Mouse (Mus musculus): Measurements from ENCODE around the gene Olfr467. TPM values are rescaled to one million over a fixed set of nuclear protein-coding genes. Genes with fewer than 3 reads are reported as not detected.
"Not testable (repeated sequence)": the region's sequence is repeated elsewhere in the genome, so short reads cannot be mapped to it uniquely, and the experiment has no call there.

Gene Olfr467
- polyA plus RNA-seq, 1 experiment from 2014 or later = not detected

- not testable (repeated sequence) for H3K9me3 ChIP-seq (replicated peaks; ENCODE audit: control insufficient read depth, low read length); H3K27ac ChIP-seq (ENCODE audit: low read length); H3K4me3 ChIP-seq (ENCODE audit: low read length); H3K4me1 ChIP-seq (ENCODE audit: control insufficient read depth, insufficient read depth, low read length); ATAC-seq (replicated peaks; ENCODE audit: extremely low read depth, insufficient read depth, low FRiP score); H3K27me3 ChIP-seq (ENCODE audit: control insufficient read depth, insufficient read depth, low read length); H3K4me2 ChIP-seq (ENCODE audit: low read depth, low read length); H3K36me3 ChIP-seq (ENCODE audit: control insufficient read depth, insufficient read depth); H3K9ac ChIP-seq (ENCODE audit: low read length)
- WGBS = 57% methylated on average over 2 of the region's 2 CpGs
These were observed 11.8 kb downstream of the Olfr467 start for GRCm38 (mm10) chr7:107823867-107824266.

- not testable (repeated sequence) for H3K9me3 ChIP-seq (replicated peaks; ENCODE audit: control insufficient read depth, low read length); H3K9ac ChIP-seq (ENCODE audit: low read length); ATAC-seq (replicated peaks; ENCODE audit: extremely low read depth, insufficient read depth, low FRiP score); H3K4me1 ChIP-seq (ENCODE audit: control insufficient read depth, insufficient read depth, low read length); H3K27ac ChIP-seq (ENCODE audit: low read length); H3K4me2 ChIP-seq (ENCODE audit: low read depth, low read length); H3K4me3 ChIP-seq (ENCODE audit: low read length); H3K27me3 ChIP-seq (ENCODE audit: control insufficient read depth, insufficient read depth, low read length); H3K36me3 ChIP-seq (ENCODE audit: control insufficient read depth, insufficient read depth)
These were observed 13.4 kb downstream of the Olfr467 start, which contains the start of gene Olfr469 for GRCm38 (mm10) chr7:107825441-107825840. Gene Olfr469 (minus strand): TSS chr7:107825541.

- WGBS = 58% methylated on average over 1 of the region's 1 CpGs
These were observed 29.7 kb downstream of the Olfr467 start for GRCm38 (mm10) chr7:107841719-107842118.

GRCm38 (mm10) chr7:107847390-107847789, 35.3 kb downstream of the Olfr467 start, which contains the start of gene Olfr470:
Gene Olfr470 (minus strand): TSS chr7:107847490.
- not testable (repeated sequence) for H3K9me3 ChIP-seq (replicated peaks; ENCODE audit: control insufficient read depth, low read length); H3K4me2 ChIP-seq (ENCODE audit: low read depth, low read length); H3K9ac ChIP-seq (ENCODE audit: low read length); H3K4me1 ChIP-seq (ENCODE audit: control insufficient read depth, insufficient read depth, low read length); H3K4me3 ChIP-seq (ENCODE audit: low read length); ATAC-seq (replicated peaks; ENCODE audit: extremely low read depth, insufficient read depth, low FRiP score); H3K36me3 ChIP-seq (ENCODE audit: control insufficient read depth, insufficient read depth); H3K27ac ChIP-seq (ENCODE audit: low read length); H3K27me3 ChIP-seq (ENCODE audit: control insufficient read depth, insufficient read depth, low read length)
- 60% methylated on average over 1 of the region's 1 CpGs for WGBS

More at GRCm38 (mm10) chr7:107841719-107842118, 29.7 kb downstream of the Olfr467 start:
- Histone ChIP-seq H3K9me3 (replicated peaks; ENCODE audit: control insufficient read depth, low read length) (no peaks in the 10 kb centered on the region), H3K4me3 (ENCODE audit: low read length) (no peak overlapping the region), H3K27me3 (ENCODE audit: control insufficient read depth, insufficient read depth, low read length) (no peaks in the 10 kb centered on the region), H3K4me1 (ENCODE audit: control insufficient read depth, insufficient read depth, low read length) (no peaks in the 10 kb centered on the region), H3K4me2 (ENCODE audit: low read depth, low read length) (no peak overlapping the region), H3K36me3 (ENCODE audit: control insufficient read depth, insufficient read depth) (no peaks in the 10 kb centered on the region), H3K27ac (ENCODE audit: low read length) (no peak overlapping the region), H3K9ac (ENCODE audit: low read length) (no peak overlapping the region)
- no peak for ATAC-seq (replicated peaks; ENCODE audit: extremely low read depth, insufficient read depth, low FRiP score)

Other genes starting within 250 kb of the Olfr467 start
- 6.6 and 7.5 TPM in 2 replicates for gene Olfml1, start 244.8 kb upstream of the Olfr467 start, polyA plus RNA-seq (2015; fragmentation: Nextera tagmentation; extraction: Ambion mirVana)
- 5.6 and 5.9 TPM in 2 replicates for gene Ppfibp2, start 217.1 kb upstream of the Olfr467 start, polyA plus RNA-seq (2015; fragmentation: Nextera tagmentation; extraction: Ambion mirVana)
- not detected in 2 replicates for gene 5330417H12Rik, start 187.1 kb upstream of the Olfr467 start, polyA plus RNA-seq (2015; fragmentation: Nextera tagmentation; extraction: Ambion mirVana)
- 0.80 and 0.87 TPM in 2 replicates for gene Cyb5r2, start 54.2 kb upstream of the Olfr467 start, polyA plus RNA-seq (2015; fragmentation: Nextera tagmentation; extraction: Ambion mirVana)
- not detected in 2 replicates for gene Ovch2, start 11.1 kb upstream of the Olfr467 start, polyA plus RNA-seq (2015; fragmentation: Nextera tagmentation; extraction: Ambion mirVana)
- not detected in 2 replicates for gene Olfr469, start 13.3 kb downstream of the Olfr467 start, polyA plus RNA-seq (2015; fragmentation: Nextera tagmentation; extraction: Ambion mirVana)
- gene Olfr470, start 35.2 kb downstream of the Olfr467 start, polyA plus RNA-seq (2015; fragmentation: Nextera tagmentation; extraction: Ambion mirVana) = not detected in 2 replicates
- gene Olfr472, start 85.6 kb downstream of the Olfr467 start, polyA plus RNA-seq (2015; fragmentation: Nextera tagmentation; extraction: Ambion mirVana) = not detected in 2 replicates
- not detected in 2 replicates for gene Olfr473, start 118.2 kb downstream of the Olfr467 start, polyA plus RNA-seq (2015; fragmentation: Nextera tagmentation; extraction: Ambion mirVana)
- gene Olfr474, start 142.4 kb downstream of the Olfr467 start, polyA plus RNA-seq (2015; fragmentation: Nextera tagmentation; extraction: Ambion mirVana) = not detected in 2 replicates
- gene Olfr476, start 152.5 kb downstream of the Olfr467 start, polyA plus RNA-seq (2015; fragmentation: Nextera tagmentation; extraction: Ambion mirVana) = not detected in 2 replicates
- not detected in 2 replicates for gene Olfr477, start 174.4 kb downstream of the Olfr467 start, polyA plus RNA-seq (2015; fragmentation: Nextera tagmentation; extraction: Ambion mirVana)
- gene Olfr478, start 221.7 kb downstream of the Olfr467 start, polyA plus RNA-seq (2015; fragmentation: Nextera tagmentation; extraction: Ambion mirVana) = not detected in 2 replicates
- not detected in 2 replicates for gene Olfr479, start 238.4 kb downstream of the Olfr467 start, polyA plus RNA-seq (2015; fragmentation: Nextera tagmentation; extraction: Ambion mirVana)